Mouse (Mus musculus) lung, postnatal 0 days (tissue): ENCODE measurements around the gene Siva1.

Source experiments
- CTCF ChIP-seq: IDR thresholded peaks from 2 replicates; pipeline ENCODE4 v1.5.1; 2016; ENCODE audit warnings: antibody characterized with exemption, mild to moderate bottlenecking
- EP300 ChIP-seq: IDR thresholded peaks from 2 replicates; pipeline ENCODE4 v1.6.1; 2016; ENCODE audit warnings: antibody characterized with exemption, mild to moderate bottlenecking, control low read depth

GRCm38 (mm10) chr12:112694127-112694475 lies 49.6 kb downstream of the Siva1 start:
- TF ChIP-seq CTCF (no peak), EP300 (no peak)
